Mouse (Mus musculus): ENCODE data around the gene Smarca1. TPM values are rescaled to one million over a fixed set of nuclear protein-coding genes. Genes with fewer than 3 reads are reported as not detected.

Gene Smarca1
- polyA plus RNA-seq, 1 experiment: 18.0 TPM

GRCm38 (mm10) chrX:47912306-47912792 lies 19.6 kb upstream of the Smarca1 start, which contains the start of gene Ocrl:
Ocrl (plus strand) TSS chrX:47912387.
- Histone ChIP-seq H3K4me3 (ENCODE audit: insufficient read depth, low read length) (peak within 1 kb of the TSS; percentile 87), H3K27ac (ENCODE audit: insufficient read depth, low read length) (peak within 1 kb of the TSS; percentile 53; the same call in 1 of the 2 replicates), H3K4me1 (ENCODE audit: control insufficient read depth, insufficient read depth, low read length) (peaks cover 5% of the 10 kb centered on the region; the same call in 1 of the 2 replicates)
- TF ChIP-seq POLR2A (IDR thresholded peaks at IDR 0.05; ENCODE audit: low read depth, low read length) (peak; percentile 42; the same call in 1 of the 2 replicates), CTCF (IDR thresholded peaks at IDR 0.05; ENCODE audit: borderline replicate concordance, insufficient read depth, low read length) (0 out of 2 replicates have a peak, but pooled peaks have one; percentile 14)

- H3K4me3 ChIP-seq (ENCODE audit: insufficient read depth, low read length): peak overlapping the region; percentile 81
- H3K4me1 ChIP-seq (ENCODE audit: control insufficient read depth, insufficient read depth, low read length): no peaks in the 10 kb centered on the region
- no peak overlapping the region for H3K27ac ChIP-seq (ENCODE audit: insufficient read depth, low read length)
- TF ChIP-seq CTCF (IDR thresholded peaks at IDR 0.05; ENCODE audit: borderline replicate concordance, insufficient read depth, low read length) (no peak), POLR2A (IDR thresholded peaks at IDR 0.05; ENCODE audit: low read depth, low read length) (no peak)
Measured at GRCm38 (mm10) chrX:47891907-47892430, 805 bp downstream of the Smarca1 start.

- H3K4me1 ChIP-seq (ENCODE audit: control insufficient read depth, insufficient read depth, low read length): no peaks in the 10 kb centered on the region
- TF ChIP-seq CTCF (IDR thresholded peaks at IDR 0.05; ENCODE audit: borderline replicate concordance, insufficient read depth, low read length): no peak
- no peak for TF ChIP-seq POLR2A (IDR thresholded peaks at IDR 0.05; ENCODE audit: low read depth, low read length)
- H3K4me3 ChIP-seq (ENCODE audit: insufficient read depth, low read length): peak overlapping the region; percentile 81
- no peak overlapping the region for H3K27ac ChIP-seq (ENCODE audit: insufficient read depth, low read length)
Measured at GRCm38 (mm10) chrX:47891243-47891906, 1.4 kb downstream of the Smarca1 start.

GRCm38 (mm10) chrX:47887401-47887800 lies 5.4 kb downstream of the Smarca1 start:
- no peak overlapping the region for H3K27ac ChIP-seq (ENCODE audit: insufficient read depth, low read length)
- no peak overlapping the region for H3K4me3 ChIP-seq (ENCODE audit: insufficient read depth, low read length)
- TF ChIP-seq CTCF (IDR thresholded peaks at IDR 0.05; ENCODE audit: borderline replicate concordance, insufficient read depth, low read length): no peak
- no peaks in the 10 kb centered on the region for H3K4me1 ChIP-seq (ENCODE audit: control insufficient read depth, insufficient read depth, low read length)

- no peaks in the 10 kb centered on the region for H3K4me1 ChIP-seq (ENCODE audit: control insufficient read depth, insufficient read depth, low read length)
- H3K27ac ChIP-seq (ENCODE audit: insufficient read depth, low read length): no peak overlapping the region
- no peak for TF ChIP-seq CTCF (IDR thresholded peaks at IDR 0.05; ENCODE audit: borderline replicate concordance, insufficient read depth, low read length)
- TF ChIP-seq POLR2A (IDR thresholded peaks at IDR 0.05; ENCODE audit: low read depth, low read length): no peak
- no peak overlapping the region for H3K4me3 ChIP-seq (ENCODE audit: insufficient read depth, low read length)
Measured at GRCm38 (mm10) chrX:47882813-47883212, 10.0 kb downstream of the Smarca1 start.

GRCm38 (mm10) chrX:47880052-47880451 lies 12.7 kb downstream of the Smarca1 start:
- Histone ChIP-seq H3K4me3 (ENCODE audit: insufficient read depth, low read length) (no peak overlapping the region), H3K4me1 (ENCODE audit: control insufficient read depth, insufficient read depth, low read length) (no peaks in the 10 kb centered on the region), H3K27ac (ENCODE audit: insufficient read depth, low read length) (no peak overlapping the region)
- TF ChIP-seq POLR2A (IDR thresholded peaks at IDR 0.05; ENCODE audit: low read depth, low read length): no peak
- TF ChIP-seq CTCF (IDR thresholded peaks at IDR 0.05; ENCODE audit: borderline replicate concordance, insufficient read depth, low read length): no peak

- Histone ChIP-seq H3K4me1 (ENCODE audit: control insufficient read depth, insufficient read depth, low read length) (no peaks in the 10 kb centered on the region), H3K27ac (ENCODE audit: insufficient read depth, low read length) (no peak overlapping the region), H3K4me3 (ENCODE audit: insufficient read depth, low read length) (no peak overlapping the region)
- no peak for TF ChIP-seq POLR2A (IDR thresholded peaks at IDR 0.05; ENCODE audit: low read depth, low read length)
- TF ChIP-seq CTCF (IDR thresholded peaks at IDR 0.05; ENCODE audit: borderline replicate concordance, insufficient read depth, low read length): no peak
Measured at GRCm38 (mm10) chrX:47858544-47858943, 34.2 kb downstream of the Smarca1 start.

GRCm38 (mm10) chrX:47835835-47836195 lies 57.0 kb downstream of the Smarca1 start:
- Histone ChIP-seq H3K4me1 (ENCODE audit: control insufficient read depth, insufficient read depth, low read length) (no peaks in the 10 kb centered on the region), H3K27ac (ENCODE audit: insufficient read depth, low read length) (no peak overlapping the region), H3K4me3 (ENCODE audit: insufficient read depth, low read length) (no peak overlapping the region)
- TF ChIP-seq POLR2A (IDR thresholded peaks at IDR 0.05; ENCODE audit: low read depth, low read length): no peak
- TF ChIP-seq CTCF (IDR thresholded peaks at IDR 0.05; ENCODE audit: borderline replicate concordance, insufficient read depth, low read length): no peak

- TF ChIP-seq CTCF (IDR thresholded peaks at IDR 0.05; ENCODE audit: borderline replicate concordance, insufficient read depth, low read length): no peak
- no peak overlapping the region for H3K4me3 ChIP-seq (ENCODE audit: insufficient read depth, low read length)
- H3K4me1 ChIP-seq (ENCODE audit: control insufficient read depth, insufficient read depth, low read length): no peaks in the 10 kb centered on the region
- H3K27ac ChIP-seq (ENCODE audit: insufficient read depth, low read length): no peak overlapping the region
Measured at GRCm38 (mm10) chrX:47835098-47835834, 57.5 kb downstream of the Smarca1 start.

GRCm38 (mm10) chrX:47833431-47833830 lies 59.3 kb downstream of the Smarca1 start:
- Histone ChIP-seq H3K4me1 (ENCODE audit: control insufficient read depth, insufficient read depth, low read length) (no peaks in the 10 kb centered on the region), H3K4me3 (ENCODE audit: insufficient read depth, low read length) (no peak overlapping the region), H3K27ac (ENCODE audit: insufficient read depth, low read length) (no peak overlapping the region)
- no peak for TF ChIP-seq POLR2A (IDR thresholded peaks at IDR 0.05; ENCODE audit: low read depth, low read length)
- TF ChIP-seq CTCF (IDR thresholded peaks at IDR 0.05; ENCODE audit: borderline replicate concordance, insufficient read depth, low read length): no peak

Data from embryonic fibroblast, embryonic 13.5 days (primary cell).